Mouse (Mus musculus) lung, embryonic 15.5 days (tissue): ENCODE results near the gene Ephb1. TPM values are rescaled to one million over a fixed set of nuclear protein-coding genes. Genes with fewer than 3 reads are reported as not detected.

Experiments
- ATAC-seq: fragments of 200-750 bp; cut with Nextera tagmentation; 2 replicates; pipeline ENCODE4 v1.8.0; 2017; ENCODE audit warnings: moderate number of reproducible peaks, borderline replicate concordance; ENCODE audit not compliant: low FRiP score, low TSS enrichment; ENCODE audit errors: extremely low read depth
- H3K27ac ChIP-seq: fragments of 300-500 bp; sonication (generic); 2 replicates; pipeline ENCODE4 v1.5.1; 2015; ENCODE audit warnings: moderate library complexity, mild to moderate bottlenecking, inconsistent platforms
- H3K27me3 ChIP-seq: fragments of 300-500 bp; sonication (generic); 2 replicates; pipeline ENCODE4 v1.6.1; 2015; ENCODE audit warnings: inconsistent platforms
- H3K36me3 ChIP-seq: fragments of 300-500 bp; sonication (generic); 2 replicates; pipeline ENCODE4 v1.6.1; 2015; ENCODE audit warnings: inconsistent platforms
- H3K4me1 ChIP-seq: fragments of 300-500 bp; sonication (generic); 2 replicates; pipeline ENCODE4 v1.6.1; 2015; ENCODE audit warnings: inconsistent platforms
- H3K4me2 ChIP-seq: fragments of 300-500 bp; sonication (generic); 2 replicates; pipeline ENCODE4 v1.6.1; 2015; ENCODE audit warnings: inconsistent platforms, mild to moderate bottlenecking, moderate library complexity
- H3K4me3 ChIP-seq: fragments of 300-500 bp; sonication (generic); 2 replicates; pipeline ENCODE4 v1.5.1; 2015; ENCODE audit warnings: mild to moderate bottlenecking, inconsistent platforms
- H3K9ac ChIP-seq: fragments of 300-500 bp; sonication (generic); 2 replicates; pipeline ENCODE4 v1.6.1; 2015; ENCODE audit warnings: inconsistent platforms
- H3K9me3 ChIP-seq: fragments of 300-500 bp; sonication (generic); 2 replicates; pipeline ENCODE4 v1.6.1; 2016; ENCODE audit warnings: inconsistent platforms
- WGBS: fragments of 180-500 bp; shearing (Covaris S2); methylation state at CpG from one replicate; pipeline ENCODE4 v1.1.7; 2015; 5-methylcytosine and 5-hydroxymethylcytosine counted together
- polyA plus RNA-seq: library from polyadenylated mRNA; unstranded; fragments of >200 nt; fragmentation: Nextera tagmentation; extraction: Ambion mirVana; gene quantifications from 2 replicates; pipeline ENCODE4 v1.2.1, GENCODE M21; 2015

The Ephb1 gene
- polyA plus RNA-seq, 1 experiment from 2014 or later: 1.8 TPM

DNA sequence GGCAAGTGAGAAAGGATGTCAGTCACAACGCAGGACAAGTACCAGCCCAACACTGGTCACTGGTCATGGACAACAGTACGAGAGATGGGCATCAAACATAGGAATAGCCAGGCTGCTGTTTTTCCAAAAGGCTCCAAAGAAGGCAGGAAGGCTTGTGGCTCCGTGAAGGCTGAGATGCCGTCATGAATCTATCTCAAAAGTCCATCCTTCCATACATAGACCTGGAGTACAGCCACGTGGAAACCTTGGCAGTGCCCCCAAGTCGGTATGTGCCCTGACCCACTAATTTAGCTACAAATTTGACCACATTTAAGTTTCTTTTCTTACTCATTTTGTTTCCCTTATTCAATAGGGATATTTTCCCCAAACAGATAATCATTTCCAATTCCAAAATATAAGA is 329.4 kb downstream of the Ephb1 start:
- Histone ChIP-seq H3K9me3 (no peaks in the 10 kb centered on the region), H3K4me2 (no peak overlapping the region), H3K4me3 (no peak overlapping the region), H3K27me3 (no peaks in the 10 kb centered on the region), H3K9ac (no peak overlapping the region), H3K4me1 (no peaks in the 10 kb centered on the region), H3K27ac (no peak overlapping the region), H3K36me3 (no peaks in the 10 kb centered on the region)
- no peak for ATAC-seq
- 80% methylated on average over 6 of the region's 6 CpGs for WGBS

DNA sequence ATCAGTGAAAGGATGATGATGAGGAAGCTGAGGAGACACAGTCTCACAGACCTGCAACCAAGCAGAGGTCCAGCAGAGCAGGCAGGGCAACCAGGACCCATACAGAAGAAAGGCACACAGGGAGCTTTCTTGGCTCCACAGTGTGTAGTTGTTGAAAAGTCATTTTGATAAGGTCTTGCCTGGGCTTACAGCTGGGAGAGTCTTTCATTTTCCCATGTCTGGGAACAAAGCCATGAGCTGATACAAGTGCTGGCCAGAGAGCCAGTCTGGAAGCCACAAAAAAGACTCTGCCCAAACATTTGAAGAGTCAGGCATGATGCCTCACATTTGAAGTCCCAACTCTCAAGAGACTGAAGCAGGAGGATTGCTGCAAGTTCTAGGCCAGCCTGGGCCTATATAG is 339.0 kb downstream of the Ephb1 start:
- ATAC-seq: no peak
- H3K27me3 ChIP-seq: no peaks in the 10 kb centered on the region
- no peaks in the 10 kb centered on the region for H3K4me1 ChIP-seq
- H3K9ac ChIP-seq: no peak overlapping the region
- H3K36me3 ChIP-seq: no peaks in the 10 kb centered on the region
- H3K27ac ChIP-seq: no peak overlapping the region
- no peaks in the 10 kb centered on the region for H3K9me3 ChIP-seq
- no peak overlapping the region for H3K4me2 ChIP-seq
- H3K4me3 ChIP-seq: no peak overlapping the region

DNA sequence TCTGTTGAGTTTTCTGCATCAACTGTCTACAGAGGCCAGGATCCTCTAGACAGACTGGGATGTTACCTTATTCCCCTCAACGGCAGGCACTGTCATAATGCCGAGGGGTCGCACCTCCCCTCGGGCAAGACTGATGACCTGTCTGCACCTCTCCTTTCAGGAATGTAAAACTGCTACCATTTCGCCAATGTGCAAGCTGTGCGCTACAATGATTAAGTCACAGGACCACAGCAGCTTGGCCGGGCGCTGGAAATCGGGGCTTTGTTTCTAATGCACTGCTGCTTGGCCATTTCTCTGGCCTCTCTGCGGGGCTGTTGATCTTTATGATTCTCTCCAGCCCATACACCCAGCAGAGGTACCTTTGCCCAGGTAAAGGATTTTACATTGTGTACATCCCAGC is 346.8 kb downstream of the Ephb1 start:
- Histone ChIP-seq H3K27ac (no peak overlapping the region), H3K9ac (no peak overlapping the region), H3K4me2 (no peak overlapping the region), H3K27me3 (peaks cover 5% of the 10 kb centered on the region; the same call in 1 of the 2 replicates), H3K4me3 (no peak overlapping the region), H3K9me3 (no peaks in the 10 kb centered on the region), H3K4me1 (no peaks in the 10 kb centered on the region), H3K36me3 (no peaks in the 10 kb centered on the region)
- 56% methylated on average over 10 of the region's 10 CpGs for WGBS
- no peak for ATAC-seq

DNA sequence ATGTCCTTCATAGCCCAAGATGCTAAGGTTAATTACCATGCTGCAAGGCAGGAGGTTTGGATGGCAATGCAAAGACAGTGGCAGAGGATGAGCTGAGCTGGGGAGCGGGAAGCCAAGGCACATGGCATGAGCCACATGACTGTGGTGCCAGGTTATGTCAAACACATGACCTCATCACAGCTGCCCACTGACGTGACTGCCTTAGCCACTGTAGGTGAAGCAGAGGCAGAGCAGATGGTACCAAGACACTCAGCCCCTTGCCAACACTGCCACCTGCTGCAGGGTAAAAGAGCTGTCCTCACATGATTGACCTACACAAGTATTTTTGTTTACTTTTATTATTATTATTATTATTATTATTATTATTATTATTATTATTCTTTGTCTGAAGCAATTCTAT is 348.0 kb downstream of the Ephb1 start:
- H3K27me3 ChIP-seq: peaks cover 5% of the 10 kb centered on the region; the same call in 1 of the 2 replicates
- WGBS: 45% methylated on average over 2 of the region's 2 CpGs
- H3K9ac ChIP-seq: no peak overlapping the region
- H3K36me3 ChIP-seq: no peaks in the 10 kb centered on the region
- H3K27ac ChIP-seq: no peak overlapping the region
- ATAC-seq: no peak
- no peaks in the 10 kb centered on the region for H3K4me1 ChIP-seq
- no peak overlapping the region for H3K4me3 ChIP-seq
- no peaks in the 10 kb centered on the region for H3K9me3 ChIP-seq
- H3K4me2 ChIP-seq: no peak overlapping the region

DNA sequence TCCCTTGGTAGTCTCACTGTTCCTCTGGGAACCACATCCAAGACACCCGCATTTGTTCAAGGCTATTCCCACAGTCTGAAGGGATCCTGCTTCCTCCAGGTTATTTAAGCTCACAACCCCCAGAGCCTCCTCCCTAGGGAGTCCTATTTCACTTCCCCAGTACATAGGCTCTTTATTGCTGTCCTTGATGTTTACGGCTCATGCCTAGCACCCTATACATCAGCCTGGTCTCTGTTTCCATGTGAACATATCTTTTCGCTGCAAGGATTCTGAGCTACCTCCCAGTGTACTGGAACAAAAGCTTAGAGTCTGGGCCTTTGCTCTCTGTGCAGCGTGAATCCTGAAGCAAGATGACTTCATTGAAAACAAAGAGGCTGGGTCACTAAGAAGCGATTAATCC is 351.6 kb downstream of the Ephb1 start:
- Histone ChIP-seq H3K4me3 (no peak overlapping the region), H3K9ac (no peak overlapping the region), H3K27me3 (peaks cover 2% of the 10 kb centered on the region; the same call in 1 of the 2 replicates), H3K4me1 (no peaks in the 10 kb centered on the region), H3K36me3 (no peaks in the 10 kb centered on the region), H3K27ac (no peak overlapping the region), H3K4me2 (no peak overlapping the region), H3K9me3 (no peaks in the 10 kb centered on the region)
- ATAC-seq: no peak
- 34% methylated on average over 5 of the region's 5 CpGs for WGBS

DNA sequence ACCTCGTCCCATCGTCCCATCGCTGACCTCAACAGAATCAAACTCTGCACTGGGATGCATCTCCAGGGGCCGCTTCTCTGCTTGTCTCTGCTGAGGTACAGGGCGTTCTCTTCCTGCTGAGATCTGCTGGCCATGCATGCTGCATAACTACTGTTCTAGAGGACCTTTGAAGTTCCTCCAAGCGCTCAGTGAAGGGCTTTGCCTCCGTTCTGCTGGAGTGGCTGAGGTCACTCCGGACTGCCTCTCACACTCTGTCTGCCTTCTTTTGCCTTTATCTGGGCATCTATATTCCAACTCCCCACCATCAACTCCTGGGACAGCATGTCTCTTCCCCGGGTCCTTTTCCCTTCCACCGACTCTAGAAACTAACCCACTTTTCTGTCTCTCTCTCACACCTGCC is 352.3 kb downstream of the Ephb1 start:
- WGBS: 60% methylated on average over 10 of the region's 10 CpGs
- Histone ChIP-seq H3K4me3 (no peak overlapping the region), H3K27me3 (no peaks in the 10 kb centered on the region), H3K4me2 (no peak overlapping the region), H3K36me3 (no peaks in the 10 kb centered on the region), H3K9ac (no peak overlapping the region), H3K4me1 (0 out of 2 replicates have a peak, but pooled peaks cover 2% of the 10 kb centered on the region), H3K27ac (no peak overlapping the region), H3K9me3 (no peaks in the 10 kb centered on the region)
- ATAC-seq: no peak

DNA sequence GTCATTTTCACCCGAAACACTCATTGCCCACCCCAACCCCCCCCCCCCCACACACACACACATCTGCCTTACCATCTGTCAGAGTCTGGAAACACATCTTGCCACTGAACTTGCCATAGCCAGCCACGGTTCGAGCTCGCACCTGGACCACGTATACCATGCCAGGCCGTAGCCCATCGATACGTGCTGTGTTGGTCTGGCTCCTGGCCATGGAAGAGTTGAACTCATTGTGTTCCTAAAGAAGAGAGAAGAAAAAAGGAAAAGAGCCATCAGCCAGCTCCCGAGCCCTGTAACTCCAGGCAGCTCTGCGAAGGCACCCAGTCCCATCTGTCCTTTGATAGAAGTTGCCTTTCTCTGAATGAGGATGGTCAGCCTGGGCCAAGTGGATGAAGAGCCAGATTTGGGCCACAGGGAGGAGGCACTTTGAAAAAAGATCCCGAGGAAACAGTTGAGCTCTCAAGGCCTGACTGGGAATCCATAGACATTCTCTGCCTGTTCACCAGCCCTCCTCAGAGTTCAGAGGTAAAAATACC is 352.8 kb downstream of the Ephb1 start:
- Histone ChIP-seq H3K36me3 (no peaks in the 10 kb centered on the region), H3K4me3 (no peak overlapping the region), H3K9ac (no peak overlapping the region), H3K27ac (no peak overlapping the region), H3K27me3 (no peaks in the 10 kb centered on the region), H3K9me3 (no peaks in the 10 kb centered on the region), H3K4me2 (no peak overlapping the region), H3K4me1 (0 out of 2 replicates have a peak, but pooled peaks cover 6% of the 10 kb centered on the region)
- WGBS: 88% methylated on average over 11 of the region's 11 CpGs
- no peak for ATAC-seq

DNA sequence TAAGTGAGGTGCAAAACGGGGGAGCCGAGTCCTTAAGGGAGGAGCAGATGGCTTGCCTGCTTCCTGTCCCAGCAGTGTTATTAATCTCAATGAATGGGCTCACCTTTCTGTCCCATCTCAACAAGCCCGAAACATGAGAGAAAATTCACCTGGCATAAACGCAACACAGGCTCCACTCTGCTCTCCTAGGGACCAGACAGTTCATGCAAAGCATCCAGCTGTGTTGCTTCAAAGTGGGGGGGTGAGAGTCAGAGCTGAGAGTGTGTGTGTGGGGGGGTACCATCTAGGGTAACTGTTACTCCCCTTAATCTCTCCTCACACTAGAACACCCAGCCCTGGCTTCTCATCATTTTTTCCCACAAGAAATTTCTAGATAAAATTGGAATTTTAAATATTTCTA is 354.8 kb downstream of the Ephb1 start:
- H3K27ac ChIP-seq: no peak overlapping the region
- WGBS: 67% methylated on average over 4 of the region's 4 CpGs
- H3K9me3 ChIP-seq: no peaks in the 10 kb centered on the region
- ATAC-seq: no peak
- H3K4me1 ChIP-seq: 0 out of 2 replicates have a peak, but pooled peaks cover 7% of the 10 kb centered on the region
- H3K27me3 ChIP-seq: no peaks in the 10 kb centered on the region
- no peak overlapping the region for H3K4me3 ChIP-seq
- H3K9ac ChIP-seq: no peak overlapping the region
- H3K4me2 ChIP-seq: no peak overlapping the region
- H3K36me3 ChIP-seq: no peaks in the 10 kb centered on the region

DNA sequence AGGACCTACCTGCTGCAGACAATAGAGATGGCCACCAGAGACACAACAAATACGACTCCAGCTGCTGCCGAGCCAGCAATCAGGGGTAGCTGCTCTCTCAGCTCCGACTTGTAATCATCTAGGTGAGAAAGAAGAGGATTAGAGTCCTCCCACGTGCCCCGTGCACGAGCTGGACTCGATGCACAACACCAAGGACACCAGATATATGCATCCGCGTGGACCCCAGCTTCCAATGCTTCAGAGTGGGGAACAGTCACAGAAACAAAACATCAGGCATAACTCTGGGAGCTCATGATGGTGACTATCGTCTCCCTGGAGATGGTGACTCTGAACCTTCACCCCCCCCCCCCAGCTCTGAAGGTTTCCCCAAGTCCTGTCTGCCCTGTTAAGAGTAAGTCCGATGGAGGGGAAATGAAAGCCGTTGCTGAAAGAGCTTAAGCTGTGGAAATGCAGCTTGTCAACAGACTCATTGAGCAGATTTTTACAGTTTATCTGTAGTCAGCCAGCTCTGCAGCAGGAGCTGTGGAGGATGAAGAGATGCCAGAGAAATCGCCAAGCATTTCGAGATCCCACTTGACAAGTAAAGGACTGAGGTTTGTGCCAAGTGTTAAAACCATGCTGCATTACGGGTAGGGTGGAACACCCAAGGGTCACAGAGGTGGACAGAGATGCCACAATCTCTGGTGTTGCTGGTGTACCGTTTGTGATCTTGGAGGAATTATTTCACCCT is 357.6 kb downstream of the Ephb1 start:
- Histone ChIP-seq H3K4me2 (no peak overlapping the region), H3K9ac (no peak overlapping the region), H3K27me3 (no peaks in the 10 kb centered on the region), H3K4me3 (no peak overlapping the region), H3K36me3 (no peaks in the 10 kb centered on the region), H3K27ac (no peak overlapping the region), H3K9me3 (no peaks in the 10 kb centered on the region), H3K4me1 (0 out of 2 replicates have a peak, but pooled peaks cover 7% of the 10 kb centered on the region)
- WGBS: 50% methylated on average over 16 of the region's 16 CpGs
- no peak for ATAC-seq

DNA sequence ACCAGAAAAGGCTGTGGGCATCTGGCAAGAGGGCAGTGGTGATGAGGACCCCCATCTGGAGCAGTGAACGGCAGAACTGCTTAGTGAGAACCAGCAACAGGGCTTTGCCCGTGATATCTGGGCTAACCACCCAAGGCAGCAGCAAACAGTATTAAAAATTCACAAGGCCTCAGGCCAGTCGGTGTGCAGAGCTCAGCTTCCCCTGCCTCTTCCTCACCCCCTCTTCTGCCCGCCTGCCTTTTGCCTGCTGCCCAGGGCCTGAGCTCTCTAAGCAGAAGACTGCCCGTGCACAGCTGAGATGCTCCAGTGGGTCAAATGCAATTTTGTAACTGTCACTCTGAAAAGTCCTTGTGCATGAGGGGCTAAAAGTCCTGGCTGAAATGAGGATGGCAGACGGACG is 358.3 kb downstream of the Ephb1 start:
- no peak overlapping the region for H3K27ac ChIP-seq
- no peak overlapping the region for H3K4me3 ChIP-seq
- no peak overlapping the region for H3K4me2 ChIP-seq
- no peak overlapping the region for H3K9ac ChIP-seq
- no peak for ATAC-seq
- no peaks in the 10 kb centered on the region for H3K36me3 ChIP-seq
- WGBS: 66% methylated on average over 7 of the region's 7 CpGs
- no peaks in the 10 kb centered on the region for H3K9me3 ChIP-seq
- H3K4me1 ChIP-seq: 0 out of 2 replicates have a peak, but pooled peaks cover 7% of the 10 kb centered on the region
- no peaks in the 10 kb centered on the region for H3K27me3 ChIP-seq

DNA sequence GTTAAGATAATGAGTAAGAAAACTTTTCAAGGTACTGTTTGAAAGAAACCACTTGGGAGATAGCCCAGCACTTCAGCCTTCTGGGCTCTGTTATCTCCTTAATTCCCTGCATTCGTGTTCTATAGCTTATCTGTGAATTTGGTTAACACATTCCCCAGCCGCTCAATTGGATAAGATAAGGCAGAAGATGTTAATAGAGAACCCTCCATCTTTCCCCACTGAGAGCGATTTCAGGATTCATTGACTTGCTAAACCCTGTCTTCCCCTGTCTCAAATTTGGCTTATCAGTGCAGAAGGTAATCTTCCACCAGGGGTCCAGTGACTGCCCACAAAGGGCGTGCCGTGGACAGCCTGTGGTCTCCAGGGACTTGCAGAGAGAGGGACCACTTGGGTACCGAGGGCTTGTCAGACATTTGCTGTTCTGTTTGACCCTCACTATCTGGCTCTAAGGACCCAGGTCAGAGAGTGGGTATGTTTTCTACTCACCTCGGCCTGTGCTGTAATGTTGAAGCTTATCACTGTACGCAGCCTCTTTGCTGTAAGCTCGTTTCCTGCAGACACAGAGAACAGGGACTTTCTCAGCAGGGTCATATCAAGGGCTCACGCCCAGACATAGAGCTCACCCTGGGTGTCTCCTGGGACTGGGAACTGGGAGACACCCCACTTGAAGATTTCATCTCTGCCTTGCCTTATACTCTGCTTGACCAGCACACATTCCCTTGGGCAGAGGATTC is 358.9 kb downstream of the Ephb1 start:
- Histone ChIP-seq H3K9me3 (no peaks in the 10 kb centered on the region), H3K4me3 (no peak overlapping the region), H3K27me3 (no peaks in the 10 kb centered on the region), H3K27ac (no peak overlapping the region), H3K36me3 (no peaks in the 10 kb centered on the region), H3K4me1 (0 out of 2 replicates have a peak, but pooled peaks cover 7% of the 10 kb centered on the region), H3K9ac (no peak overlapping the region), H3K4me2 (no peak overlapping the region)
- WGBS: 29% methylated on average over 10 of the region's 10 CpGs
- ATAC-seq: no peak

DNA sequence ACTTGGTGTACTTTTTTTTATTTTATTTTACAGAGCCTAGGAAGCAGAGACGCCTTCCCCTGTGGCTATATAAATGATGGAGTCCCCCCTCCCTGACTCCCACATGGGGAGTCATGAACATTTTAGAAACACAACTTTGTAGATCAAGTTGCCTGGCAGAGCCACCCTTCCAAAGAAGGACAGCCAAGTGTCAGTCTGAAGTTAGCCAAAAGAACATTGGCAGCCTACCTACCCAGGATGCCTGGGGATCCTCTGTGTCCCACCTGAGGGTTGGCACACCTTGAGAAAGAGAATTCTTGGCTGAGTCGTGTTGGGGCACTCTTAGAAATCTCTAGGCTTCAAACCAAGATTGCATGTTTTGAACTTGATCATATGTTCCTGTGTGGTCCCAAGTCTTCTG is 360.4 kb downstream of the Ephb1 start:
- Histone ChIP-seq H3K9ac (no peak overlapping the region), H3K27ac (no peak overlapping the region), H3K9me3 (no peaks in the 10 kb centered on the region), H3K4me2 (no peak overlapping the region), H3K4me3 (no peak overlapping the region), H3K36me3 (no peaks in the 10 kb centered on the region), H3K4me1 (0 out of 2 replicates have a peak, but pooled peaks cover 7% of the 10 kb centered on the region), H3K27me3 (no peaks in the 10 kb centered on the region)
- WGBS: 85% methylated on average over 2 of the region's 2 CpGs
- no peak for ATAC-seq
